Mouse (Mus musculus): ENCODE measurements at regions not wholly inside any gene's neighbourhood (a gene's known extent, or its start where the extent isn't known, plus 50 kb on each side); places are given as distances from the start of the nearest gene placed in this dataset.

DNA sequence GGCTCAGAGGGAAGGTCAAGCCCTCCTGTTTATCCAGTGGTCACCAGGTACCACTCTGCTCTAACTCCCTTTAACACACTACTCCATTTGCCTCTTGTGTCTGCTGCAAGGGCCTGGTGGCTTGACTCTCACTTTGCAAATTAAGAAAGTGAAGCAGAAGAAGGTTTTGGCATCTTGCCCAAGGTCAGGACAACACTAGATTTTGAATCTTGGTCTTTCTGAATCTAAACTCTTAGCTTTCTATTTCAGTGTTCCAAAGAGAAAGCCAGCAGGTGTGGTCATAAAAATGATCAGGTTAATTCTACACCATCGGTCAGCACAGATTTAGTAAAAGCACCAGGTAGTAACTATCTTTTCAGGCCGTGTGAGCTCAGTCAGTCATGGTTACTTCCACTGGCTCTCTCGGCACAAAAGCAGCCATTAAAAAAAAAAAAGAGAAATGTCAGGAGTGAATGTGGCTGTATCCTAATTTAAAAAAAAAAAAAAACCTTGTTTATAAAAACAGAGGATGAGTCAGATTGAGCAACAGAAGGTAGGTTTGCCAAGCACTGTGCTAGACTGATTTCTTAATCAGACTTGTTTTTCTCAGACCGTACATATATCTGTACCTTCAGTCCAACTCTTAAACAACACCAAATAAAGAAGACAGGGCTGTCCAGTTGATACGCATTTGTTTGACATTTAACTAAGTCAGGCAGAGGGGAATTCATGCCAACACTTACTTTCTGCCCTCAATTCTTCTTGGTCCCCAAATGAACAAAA lies 403.6 kb upstream of the Rgma start:
- Histone ChIP-seq H3K27me3 (ENCODE audit: control insufficient read depth, insufficient read depth, low read length) (no peaks in the 10 kb centered on the region), H3K36me3 (ENCODE audit: control insufficient read depth, insufficient read depth, low read length) (no peaks in the 10 kb centered on the region), H3K4me1 (ENCODE audit: control insufficient read depth, insufficient read depth, insufficient read length, low read length) (no peaks in the 10 kb centered on the region), H3K27ac (ENCODE audit: insufficient read depth, low read depth, low read length) (no peak overlapping the region), H3K4me3 (ENCODE audit: low read depth, low read length) (no peak overlapping the region)
- no peak for TF ChIP-seq CTCF (IDR thresholded peaks at IDR 0.05; ENCODE audit: extremely low read depth, insufficient read length, insufficient replicate concordance, low read depth, low read length)
- no peak for TF ChIP-seq POLR2A (IDR thresholded peaks at IDR 0.05; ENCODE audit: low read depth, low read length)
- 74% methylated on average over 5 of the region's 5 CpGs for WGBS

DNA sequence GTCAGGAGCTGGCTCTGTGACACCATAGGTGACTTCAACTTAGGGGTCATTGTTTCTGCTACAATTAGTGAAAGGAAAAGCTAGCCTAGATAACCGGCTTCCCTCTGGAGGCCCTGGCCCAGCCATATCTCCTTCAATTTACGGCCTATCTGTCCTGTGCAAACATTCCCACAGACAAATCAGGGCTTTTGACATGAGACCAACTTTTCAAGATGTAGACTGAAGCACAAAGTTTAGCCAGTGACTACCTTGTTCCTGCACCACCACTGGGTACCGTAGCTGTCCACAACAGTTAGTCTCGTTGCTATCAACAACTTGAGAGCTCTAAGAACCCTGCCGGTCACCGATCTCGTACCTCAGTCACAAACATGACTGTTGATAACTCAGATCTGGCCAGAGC lies 402.9 kb upstream of the Rgma start:
- H3K27ac ChIP-seq (ENCODE audit: insufficient read depth, low read depth, low read length) = no peak overlapping the region

DNA sequence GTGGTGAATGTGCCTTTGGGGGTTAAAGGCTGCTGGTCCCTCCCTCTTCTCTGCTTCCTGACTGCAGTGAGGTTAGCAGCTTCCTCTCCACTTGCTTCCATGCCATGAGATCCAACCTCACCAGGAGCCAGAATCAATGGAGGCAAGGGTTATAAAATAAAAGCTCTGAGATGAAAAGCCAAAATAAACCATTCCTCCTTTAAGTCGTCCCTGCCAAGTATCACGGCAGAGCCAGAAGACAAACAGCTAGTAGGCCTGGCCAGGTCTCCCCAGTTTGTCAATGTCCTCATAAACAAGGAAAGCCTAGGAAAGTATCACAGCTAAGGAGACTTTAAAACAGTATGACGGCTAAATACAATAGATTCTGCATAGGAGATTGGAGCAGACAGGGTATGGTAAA lies 401.5 kb upstream of the Rgma start:
- H3K4me3 ChIP-seq (ENCODE audit: low read depth, low read length) = no peak overlapping the region
- WGBS = 60% methylated on average over 3 of the region's 3 CpGs
- H3K27ac ChIP-seq (ENCODE audit: insufficient read depth, low read depth, low read length) = no peak overlapping the region
- H3K4me1 ChIP-seq (ENCODE audit: control insufficient read depth, insufficient read depth, insufficient read length, low read length) = no peaks in the 10 kb centered on the region
- no peaks in the 10 kb centered on the region for H3K27me3 ChIP-seq (ENCODE audit: control insufficient read depth, insufficient read depth, low read length)
- no peaks in the 10 kb centered on the region for H3K36me3 ChIP-seq (ENCODE audit: control insufficient read depth, insufficient read depth, low read length)
- no peak for TF ChIP-seq POLR2A (IDR thresholded peaks at IDR 0.05; ENCODE audit: low read depth, low read length)
- no peak for TF ChIP-seq CTCF (IDR thresholded peaks at IDR 0.05; ENCODE audit: extremely low read depth, insufficient read length, insufficient replicate concordance, low read depth, low read length)

More for the DNA sequence above, 402.9 kb upstream of the Rgma start:
- Histone ChIP-seq H3K27me3 (ENCODE audit: control insufficient read depth, insufficient read depth, low read length) (no peaks in the 10 kb centered on the region), H3K4me1 (ENCODE audit: control insufficient read depth, insufficient read depth, insufficient read length, low read length) (no peaks in the 10 kb centered on the region), H3K4me3 (ENCODE audit: low read depth, low read length) (no peak overlapping the region), H3K36me3 (ENCODE audit: control insufficient read depth, insufficient read depth, low read length) (no peaks in the 10 kb centered on the region)
- 24% methylated on average over 7 of the region's 7 CpGs for WGBS
- TF ChIP-seq POLR2A (IDR thresholded peaks at IDR 0.05; ENCODE audit: low read depth, low read length) (no peak), CTCF (IDR thresholded peaks at IDR 0.05; ENCODE audit: extremely low read depth, insufficient read length, insufficient replicate concordance, low read depth, low read length) (no peak)

DNA sequence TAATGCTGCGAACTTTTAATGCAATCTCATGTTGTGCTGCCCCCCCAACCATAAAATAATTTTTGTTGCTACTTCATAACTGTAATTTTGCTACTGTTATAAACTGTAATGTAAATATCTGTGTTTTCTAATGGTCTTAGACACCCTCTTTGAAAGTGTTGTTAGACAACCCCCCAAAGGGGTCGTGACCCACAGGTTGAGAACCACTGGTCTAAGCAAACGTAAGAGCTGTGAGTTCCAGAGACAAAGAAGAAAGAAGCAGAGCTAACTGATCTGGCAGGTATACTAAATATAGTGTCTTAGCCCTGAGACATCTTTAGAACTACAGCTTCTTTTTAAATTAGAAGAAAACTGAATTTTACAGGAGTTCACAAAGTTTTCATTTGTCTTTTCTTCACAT lies 400.9 kb upstream of the Rgma start:
- Histone ChIP-seq H3K4me3 (ENCODE audit: low read depth, low read length) (no peak overlapping the region), H3K27me3 (ENCODE audit: control insufficient read depth, insufficient read depth, low read length) (no peaks in the 10 kb centered on the region), H3K4me1 (ENCODE audit: control insufficient read depth, insufficient read depth, insufficient read length, low read length) (no peaks in the 10 kb centered on the region), H3K36me3 (ENCODE audit: control insufficient read depth, insufficient read depth, low read length) (no peaks in the 10 kb centered on the region), H3K27ac (ENCODE audit: insufficient read depth, low read depth, low read length) (no peak overlapping the region)
- TF ChIP-seq CTCF (IDR thresholded peaks at IDR 0.05; ENCODE audit: extremely low read depth, insufficient read length, insufficient replicate concordance, low read depth, low read length) = no peak
- TF ChIP-seq POLR2A (IDR thresholded peaks at IDR 0.05; ENCODE audit: low read depth, low read length) = no peak
- 83% methylated on average over 3 of the region's 3 CpGs for WGBS

DNA sequence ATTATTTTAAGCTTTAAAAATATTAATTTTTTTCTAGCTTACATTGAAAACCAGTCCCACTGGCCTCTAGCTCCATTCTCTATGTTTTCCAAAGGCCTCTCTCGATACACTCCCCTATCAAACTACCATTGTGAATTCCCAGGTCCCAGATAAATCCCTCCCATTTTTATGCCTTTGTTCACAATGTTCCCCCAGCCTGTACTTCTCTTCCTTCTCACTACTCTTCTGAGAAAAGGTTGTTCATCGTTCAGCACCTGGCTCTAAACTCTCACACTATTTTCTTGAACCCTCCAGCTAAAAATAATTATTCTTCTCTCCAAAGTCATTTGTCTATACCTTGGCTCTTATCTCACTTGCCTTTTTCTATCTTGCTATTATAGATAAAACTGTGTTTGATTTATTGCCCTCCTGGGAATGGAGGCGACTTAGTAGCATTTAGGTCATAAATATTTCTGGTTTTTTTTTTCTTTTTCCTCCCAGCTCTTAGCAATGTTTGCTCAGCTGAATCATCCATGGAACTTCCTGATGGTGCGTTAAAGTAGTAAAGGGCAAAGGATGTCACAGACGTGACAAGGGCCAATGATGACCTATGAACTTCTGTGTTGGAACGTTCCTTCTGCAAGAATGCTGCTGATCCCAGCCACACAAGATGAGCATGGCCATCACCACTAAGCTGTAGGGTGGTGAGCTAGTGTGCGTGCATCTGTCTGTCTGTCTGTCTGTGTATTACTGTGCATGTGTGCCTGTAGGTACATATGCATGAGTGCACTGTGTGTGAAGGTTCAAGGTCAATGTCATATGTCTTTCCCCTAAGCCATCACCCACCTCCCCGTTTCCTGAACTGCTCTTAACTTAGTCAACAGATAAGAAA lies 384.5 kb upstream of the Rgma start:
- peaks cover 3% of the 10 kb centered on the region; the same call in 1 of the 2 replicates for H3K4me1 ChIP-seq (ENCODE audit: control insufficient read depth, insufficient read depth, insufficient read length, low read length)
- no peaks in the 10 kb centered on the region for H3K27me3 ChIP-seq (ENCODE audit: control insufficient read depth, insufficient read depth, low read length)
- no peak overlapping the region for H3K4me3 ChIP-seq (ENCODE audit: low read depth, low read length)
- TF ChIP-seq CTCF (IDR thresholded peaks at IDR 0.05; ENCODE audit: extremely low read depth, insufficient read length, insufficient replicate concordance, low read depth, low read length) (no peak), POLR2A (IDR thresholded peaks at IDR 0.05; ENCODE audit: low read depth, low read length) (no peak)
- no peaks in the 10 kb centered on the region for H3K36me3 ChIP-seq (ENCODE audit: control insufficient read depth, insufficient read depth, low read length)
- no peak overlapping the region for H3K27ac ChIP-seq (ENCODE audit: insufficient read depth, low read depth, low read length)
- 16% methylated on average over 8 of the region's 8 CpGs for WGBS

DNA sequence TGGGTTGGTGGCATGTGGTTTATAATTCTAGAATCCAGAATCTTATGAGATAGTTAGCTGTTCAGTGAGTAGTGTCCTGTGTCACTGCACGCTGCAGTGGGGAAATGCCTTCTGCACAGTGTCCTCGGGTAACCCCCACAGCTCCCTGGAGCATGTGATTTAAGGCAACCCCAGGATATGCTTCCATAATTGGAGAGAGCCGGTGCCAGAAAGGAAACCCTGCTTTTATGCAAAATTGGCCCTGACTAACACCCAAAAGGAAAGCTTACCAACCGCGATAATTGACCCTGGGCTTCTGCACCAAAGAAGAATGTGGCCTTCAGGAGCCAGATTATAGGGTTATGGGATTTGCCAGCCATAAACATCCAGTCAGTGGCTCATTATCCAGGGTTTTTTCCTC lies 376.9 kb upstream of the Rgma start:
- Histone ChIP-seq H3K4me1 (ENCODE audit: control insufficient read depth, insufficient read depth, insufficient read length, low read length) (no peaks in the 10 kb centered on the region), H3K27ac (ENCODE audit: insufficient read depth, low read depth, low read length) (no peak overlapping the region), H3K36me3 (ENCODE audit: control insufficient read depth, insufficient read depth, low read length) (no peaks in the 10 kb centered on the region), H3K27me3 (ENCODE audit: control insufficient read depth, insufficient read depth, low read length) (no peaks in the 10 kb centered on the region), H3K4me3 (ENCODE audit: low read depth, low read length) (no peak overlapping the region)
- TF ChIP-seq POLR2A (IDR thresholded peaks at IDR 0.05; ENCODE audit: low read depth, low read length) (no peak), CTCF (IDR thresholded peaks at IDR 0.05; ENCODE audit: extremely low read depth, insufficient read length, insufficient replicate concordance, low read depth, low read length) (no peak)
- WGBS = 72% methylated on average over 5 of the region's 5 CpGs

DNA sequence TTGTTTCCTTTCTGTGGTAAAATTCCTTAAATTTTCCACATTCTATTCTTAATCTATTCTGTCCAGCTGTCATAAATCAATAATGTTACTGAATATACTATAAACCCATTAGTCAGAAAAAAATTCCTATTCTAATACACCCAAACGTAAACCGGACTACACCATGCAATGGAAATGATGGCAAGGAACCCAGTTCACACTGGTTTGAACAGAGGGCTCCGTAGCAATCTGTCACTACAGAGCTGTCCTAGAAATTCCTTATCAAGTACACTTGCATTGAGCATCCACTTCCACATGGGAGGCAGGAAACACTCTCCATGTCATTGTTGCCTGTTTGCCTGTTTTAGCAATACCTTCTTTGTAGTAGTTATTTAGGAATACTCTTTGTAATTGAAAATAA lies 356.2 kb upstream of the Rgma start:
- no peaks in the 10 kb centered on the region for H3K36me3 ChIP-seq (ENCODE audit: control insufficient read depth, insufficient read depth, low read length)
- no peak overlapping the region for H3K4me3 ChIP-seq (ENCODE audit: low read depth, low read length)
- no peak for TF ChIP-seq POLR2A (IDR thresholded peaks at IDR 0.05; ENCODE audit: low read depth, low read length)
- no peak for TF ChIP-seq CTCF (IDR thresholded peaks at IDR 0.05; ENCODE audit: extremely low read depth, insufficient read length, insufficient replicate concordance, low read depth, low read length)
- WGBS = 73% methylated on average over 3 of the region's 3 CpGs
- H3K27ac ChIP-seq (ENCODE audit: insufficient read depth, low read depth, low read length) = no peak overlapping the region
- H3K4me1 ChIP-seq (ENCODE audit: control insufficient read depth, insufficient read depth, insufficient read length, low read length) = no peaks in the 10 kb centered on the region
- H3K27me3 ChIP-seq (ENCODE audit: control insufficient read depth, insufficient read depth, low read length) = no peaks in the 10 kb centered on the region
